Mouse (Mus musculus) brain, embryonic 14.5 days (tissue): ENCODE results near the gene Wt1. TPM values are rescaled to one million over a fixed set of nuclear protein-coding genes. Genes with fewer than 3 reads are reported as not detected.

ENCODE experiments used
- DNase-seq: peaks from one replicate; pipeline ENCODE4 v3.0.0-alpha.2; 2011; ENCODE audit warnings: low read depth
- CTCF ChIP-seq: fragments of 200-500 bp; IDR thresholded peaks from 2 replicates; pipeline ENCODE4 v1.5.1; 2012; ENCODE audit warnings: inconsistent platforms, mild to moderate bottlenecking, moderate library complexity, borderline replicate concordance; ENCODE audit not compliant: insufficient read depth, insufficient read length; ENCODE audit errors: extremely low read depth
- POLR2A ChIP-seq: fragments of 200-500 bp; IDR thresholded peaks from 2 replicates; pipeline ENCODE4 v1.6.1; 2012; ENCODE audit warnings: mild to moderate bottlenecking, inconsistent platforms, borderline replicate concordance; ENCODE audit not compliant: poor library complexity, insufficient read depth, insufficient read length, severe bottlenecking; ENCODE audit errors: extremely low read depth
- polyA plus RNA-seq: library from polyadenylated mRNA; depleted of rRNA; stranded (reverse); fragments of >200 nt; gene quantifications from 2 replicates; pipeline ENCODE4 v1.2.3, GENCODE M21; 2012

Wt1 gene
- polyA plus RNA-seq, 1 experiment: 0.68 TPM

DNA sequence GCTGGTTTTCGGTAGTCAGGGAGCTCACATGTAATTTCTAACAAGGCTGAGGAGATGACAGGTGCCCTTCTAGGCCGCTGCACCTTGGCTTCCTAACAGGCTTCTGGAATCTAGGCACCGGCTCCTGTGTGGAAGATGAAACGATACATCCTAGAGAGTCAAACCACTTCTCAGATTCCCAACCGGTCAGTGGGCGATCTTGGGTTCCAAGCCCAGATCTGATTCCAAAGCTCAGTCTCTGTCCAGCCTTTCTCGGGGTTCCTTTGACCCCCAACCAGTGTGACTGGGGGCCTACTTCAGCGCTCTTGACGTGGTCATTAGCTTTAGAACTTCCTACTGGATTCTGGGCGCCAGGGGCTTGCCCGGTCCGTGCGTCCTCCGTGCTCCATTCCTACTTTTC is 17.4 kb downstream of the Wt1 start:
- no peak for DNase-seq
- TF ChIP-seq POLR2A: no peak
- no peak for TF ChIP-seq CTCF

DNA sequence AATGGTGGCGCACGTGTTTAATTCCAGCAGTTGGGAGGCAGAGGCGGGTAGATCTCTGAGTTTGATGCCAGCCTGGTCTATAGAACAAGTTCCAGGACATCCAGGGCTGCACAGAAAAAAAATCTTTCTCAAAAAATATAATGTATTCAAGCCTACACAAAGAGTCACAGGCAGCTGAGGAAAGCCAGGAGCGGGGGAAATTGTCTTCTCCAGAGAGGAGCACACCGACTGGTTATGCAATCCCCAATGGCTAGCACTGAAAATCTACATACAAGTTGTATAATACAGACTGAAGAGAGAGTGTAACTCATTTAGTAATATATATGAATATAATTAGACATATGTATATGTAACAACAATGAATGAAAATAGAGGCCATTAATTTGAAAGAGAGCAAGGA is 25.2 kb downstream of the Wt1 start:
- no peak for DNase-seq
- no peak for TF ChIP-seq POLR2A
- TF ChIP-seq CTCF: no peak

DNA sequence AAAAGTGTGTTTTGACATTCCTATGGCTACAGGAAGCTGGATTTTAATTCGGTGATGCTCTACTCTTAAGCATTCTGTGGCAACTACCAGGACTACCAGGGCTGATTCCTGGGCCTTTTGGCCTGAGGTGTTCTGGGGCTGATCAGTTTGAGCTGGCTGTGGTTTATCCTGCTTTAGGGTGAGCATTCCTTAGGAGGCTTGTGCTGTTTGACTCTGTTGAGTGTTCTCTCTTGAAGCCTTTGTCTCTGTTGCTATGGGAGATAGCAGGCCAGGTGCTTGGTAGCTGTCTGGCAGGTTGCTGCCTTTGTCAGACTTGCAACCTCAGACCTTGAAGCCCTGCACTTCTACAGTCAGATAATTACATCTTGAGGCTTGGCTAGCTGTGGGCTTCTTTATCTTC is 26.7 kb downstream of the Wt1 start:
- TF ChIP-seq POLR2A (no peak), CTCF (no peak)
- DNase-seq: peak; percentile 9

DNA sequence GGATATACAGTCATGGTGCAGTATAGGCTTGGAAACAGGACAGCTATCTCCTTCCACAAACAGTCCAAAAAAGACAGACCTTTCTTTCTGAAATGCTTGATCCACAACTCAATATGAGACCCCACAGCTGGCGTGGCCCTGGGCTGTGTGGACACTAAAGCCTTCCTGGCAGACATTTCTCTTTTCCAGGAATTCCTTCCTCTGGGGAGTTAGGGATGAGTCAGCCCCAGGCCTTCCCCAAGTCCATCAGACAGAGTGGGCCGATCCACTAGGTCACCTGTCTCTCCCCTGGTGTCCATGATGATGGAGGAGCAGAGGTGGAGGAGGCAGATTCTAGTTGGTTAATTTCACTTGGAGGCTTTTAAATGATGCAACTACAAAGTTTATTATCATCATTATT is 34.6 kb downstream of the Wt1 start:
- TF ChIP-seq CTCF: no peak
- no peak for TF ChIP-seq POLR2A
- no peak for DNase-seq

DNA sequence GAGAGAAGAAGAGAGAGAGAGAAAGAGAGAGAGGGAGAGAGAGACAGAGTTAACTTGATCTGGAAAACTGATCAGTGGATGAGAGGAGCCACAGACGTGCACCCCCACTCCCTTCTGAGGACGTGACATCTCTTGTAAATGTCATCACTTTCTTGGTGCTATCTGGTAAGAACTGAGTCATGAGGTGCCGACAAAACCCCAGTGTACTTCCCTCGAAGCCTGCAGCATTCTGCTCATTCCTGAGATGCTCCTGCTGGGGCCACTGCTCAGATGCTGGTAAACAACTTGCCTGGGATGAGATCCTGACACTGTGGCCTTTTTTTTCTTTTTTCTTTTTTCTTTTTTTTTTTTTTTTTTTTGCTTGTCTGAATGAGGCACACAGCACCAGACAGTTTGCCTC is 36.4 kb downstream of the Wt1 start:
- no peak for DNase-seq
- no peak for TF ChIP-seq POLR2A
- no peak for TF ChIP-seq CTCF

DNA sequence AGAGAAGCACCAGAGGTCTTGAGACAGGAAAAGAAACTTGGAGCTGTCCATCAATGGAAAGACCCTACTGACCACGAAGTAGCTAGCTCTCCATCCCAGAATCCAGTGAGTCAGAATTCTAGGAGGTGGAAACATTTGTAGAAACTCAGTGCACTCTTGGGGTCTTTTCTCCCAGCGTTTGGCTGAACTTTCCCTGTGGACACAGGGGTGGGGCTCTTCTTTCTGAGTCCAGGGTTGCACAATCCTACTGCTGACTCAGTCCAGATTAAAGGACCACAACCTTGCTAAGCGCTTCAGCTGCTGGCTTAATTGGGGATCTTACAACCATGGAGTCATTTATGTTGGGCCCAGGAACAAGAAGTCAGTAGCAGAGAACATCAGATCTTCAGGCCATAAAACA is 41.8 kb downstream of the Wt1 start:
- TF ChIP-seq CTCF (no peak), POLR2A (no peak)
- DNase-seq: no peak

DNA sequence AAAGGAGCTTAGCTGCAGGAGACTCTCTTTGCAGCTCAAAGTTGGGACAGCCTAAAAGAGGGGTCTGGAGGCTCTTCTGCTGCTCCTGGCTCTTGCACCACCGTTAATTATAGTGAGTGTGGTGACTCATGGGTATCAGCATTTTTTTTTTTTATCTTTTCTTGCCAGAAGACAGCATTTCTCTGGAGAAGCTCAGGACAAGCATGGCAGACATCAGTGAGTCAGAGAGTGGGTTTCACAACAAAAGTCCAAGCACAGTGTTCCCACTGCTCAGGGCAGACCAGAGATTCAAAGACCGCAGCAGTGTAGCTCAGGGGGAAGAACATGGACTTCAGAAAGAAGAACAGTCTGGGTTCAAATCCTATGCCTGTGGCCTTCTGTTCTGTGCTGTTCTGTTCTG is 47.9 kb downstream of the Wt1 start:
- TF ChIP-seq POLR2A (no peak), CTCF (no peak)
- no peak for DNase-seq

DNA sequence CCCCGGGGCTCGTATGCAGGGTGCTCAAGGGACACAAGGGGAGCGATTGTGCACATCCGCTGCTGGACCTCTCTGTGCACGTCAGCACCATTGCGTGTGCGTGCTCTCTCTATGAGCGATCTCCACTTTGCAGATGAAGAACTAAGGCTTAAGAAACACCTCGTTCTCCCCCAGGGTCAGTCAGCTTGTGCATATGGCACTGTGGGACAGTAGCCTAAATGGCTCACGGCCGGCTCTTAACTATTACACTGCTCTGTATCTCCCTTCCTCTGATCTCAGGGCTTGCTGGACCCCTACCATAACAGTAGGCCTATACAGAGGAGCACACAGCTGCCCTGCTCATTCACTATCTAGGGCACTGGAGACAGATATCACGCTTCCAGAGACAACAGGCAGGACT is 52.5 kb downstream of the Wt1 start:
- TF ChIP-seq CTCF: no peak
- TF ChIP-seq POLR2A: no peak
- DNase-seq: no peak

DNA sequence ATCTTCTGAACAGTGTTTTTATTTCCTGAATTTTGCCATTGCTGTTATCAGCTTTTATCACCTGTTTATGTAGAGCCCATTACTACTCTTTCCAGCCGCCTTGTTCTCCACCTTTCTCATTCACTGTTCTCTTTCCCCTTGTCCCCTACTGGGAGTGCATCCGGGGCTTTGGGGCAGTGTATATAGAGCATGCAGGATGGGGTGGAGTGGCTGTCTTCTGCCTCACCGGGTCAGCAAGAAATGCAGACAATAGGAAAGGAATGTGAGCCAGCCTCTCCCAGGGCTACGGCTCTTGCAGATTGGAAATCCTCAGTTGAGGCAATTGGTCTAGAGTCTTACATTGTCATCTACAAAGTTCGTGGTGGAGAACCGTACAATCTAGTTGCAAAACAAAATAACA is 56.2 kb downstream of the Wt1 start:
- DNase-seq: no peak
- TF ChIP-seq CTCF (no peak), POLR2A (no peak)

DNA sequence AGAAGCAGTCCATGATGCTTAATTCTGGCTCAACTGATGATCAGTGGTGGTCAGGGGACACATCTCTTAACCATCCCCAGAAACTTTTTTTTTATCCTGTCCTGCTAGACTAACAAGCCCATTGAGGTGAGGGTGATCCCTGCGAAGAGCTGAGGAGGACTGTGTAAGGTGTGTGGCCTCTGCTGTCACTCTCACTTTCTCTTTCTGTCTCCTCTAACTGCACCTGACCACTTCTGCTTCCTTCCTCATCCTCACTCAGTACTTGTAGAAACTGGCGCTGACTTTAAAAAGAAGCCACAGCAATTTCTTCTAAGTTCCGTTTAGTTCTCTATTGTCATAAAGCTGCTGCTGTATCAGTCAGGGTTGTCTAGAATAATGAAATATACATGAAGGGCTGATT is 58.8 kb downstream of the Wt1 start:
- TF ChIP-seq CTCF (no peak), POLR2A (no peak)
- no peak for DNase-seq

DNA sequence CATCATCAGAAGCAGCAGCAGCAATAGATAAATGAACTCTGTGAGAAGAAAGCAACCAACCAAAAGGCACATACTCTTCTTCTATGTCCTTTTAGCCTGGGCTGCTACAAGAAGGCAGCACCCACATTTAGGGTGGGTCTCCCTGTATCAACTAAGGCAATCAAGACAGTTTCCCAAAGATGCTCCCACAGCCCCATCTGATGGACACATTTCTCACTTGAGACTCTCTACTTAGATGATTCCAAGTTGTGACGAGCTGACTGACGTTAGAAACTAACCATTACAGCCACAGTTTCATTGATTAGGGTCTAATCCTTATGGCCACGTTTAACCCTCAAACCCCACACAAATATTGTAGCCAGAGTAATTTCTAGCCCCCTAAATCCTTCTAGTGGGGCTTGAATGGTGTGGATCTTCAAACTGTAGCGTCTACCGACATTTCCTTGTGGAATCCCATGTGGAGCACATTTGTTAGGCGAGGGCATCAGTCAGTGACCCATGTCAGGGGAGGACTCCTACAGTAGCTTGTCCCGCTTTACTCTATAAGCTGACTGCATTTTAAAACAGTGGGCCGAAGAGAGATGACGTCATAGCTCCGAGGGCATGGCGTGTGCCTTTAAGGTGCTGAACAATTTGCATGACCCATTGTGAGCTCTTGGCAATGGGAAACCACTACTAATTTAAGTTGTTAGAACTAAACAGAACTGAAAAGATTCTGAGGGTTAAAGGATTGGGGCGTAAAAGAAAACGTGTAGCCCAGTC is 59.6 kb downstream of the Wt1 start:
- peak; percentile 1 for DNase-seq
- TF ChIP-seq CTCF (no peak), POLR2A (no peak)

DNA sequence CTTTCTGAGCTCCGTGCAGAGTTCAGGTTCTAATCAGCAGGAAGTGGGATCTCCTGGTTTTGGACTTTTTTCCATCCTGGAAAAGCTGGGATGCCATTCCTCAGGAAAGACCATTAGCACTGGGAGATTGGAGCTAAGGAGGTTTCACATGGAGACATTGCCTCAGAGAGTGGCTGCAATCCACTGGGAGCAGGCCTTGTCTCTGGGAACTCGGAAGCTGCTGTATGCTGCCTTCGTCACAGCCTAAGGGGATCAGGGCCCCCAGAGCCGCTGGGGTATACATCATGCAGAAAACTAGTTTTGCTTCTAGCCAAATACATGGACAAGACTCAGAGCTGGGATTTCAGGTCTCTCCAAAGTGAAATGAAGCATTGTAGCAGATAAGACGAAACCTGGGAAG is 60.3 kb downstream of the Wt1 start:
- TF ChIP-seq POLR2A: no peak
- no peak for TF ChIP-seq CTCF
- DNase-seq: no peak

DNA sequence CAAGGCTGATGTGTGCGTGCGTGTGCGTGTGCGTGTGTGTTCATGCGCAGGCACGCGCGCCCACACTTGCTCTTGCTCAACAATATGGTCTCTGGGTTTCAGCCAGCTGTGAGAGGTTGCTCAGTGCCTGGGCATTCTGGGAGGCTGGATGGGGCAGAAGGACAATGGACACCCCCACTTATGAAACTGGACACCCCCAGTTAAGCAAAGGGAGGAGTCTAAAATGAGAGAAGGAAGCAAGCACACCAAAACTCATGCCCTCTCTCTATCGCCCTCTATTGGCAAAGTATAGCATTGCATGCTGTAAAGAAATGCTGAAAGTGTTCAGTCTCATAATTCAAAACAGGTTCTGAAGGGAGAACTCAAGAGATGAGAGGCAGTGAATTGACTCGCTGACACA is 61.9 kb downstream of the Wt1 start:
- peak; percentile 6 for DNase-seq
- TF ChIP-seq CTCF (peak; percentile 56; the same call in 1 of the 2 replicates), POLR2A (no peak)

DNA sequence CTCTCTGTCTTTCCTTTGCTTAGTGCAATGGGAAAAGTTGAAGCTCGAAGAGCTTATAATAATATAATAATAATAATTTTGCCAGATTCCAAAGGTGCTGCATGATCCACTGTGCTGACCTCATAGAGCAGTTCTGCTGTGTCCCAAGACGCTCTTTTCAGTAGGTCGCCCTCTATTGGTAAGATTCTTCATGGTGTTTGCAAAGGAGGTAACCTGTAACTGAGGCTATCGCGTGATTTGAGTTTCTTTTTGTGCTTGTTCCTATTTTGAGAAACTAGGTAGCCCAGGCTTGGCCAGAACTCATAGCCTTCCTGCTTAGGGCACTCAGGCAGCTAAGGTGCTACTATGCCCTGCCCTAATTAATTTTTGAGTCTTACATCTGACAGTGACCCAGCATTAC is 63.0 kb downstream of the Wt1 start:
- peak; percentile 35 for DNase-seq
- TF ChIP-seq CTCF (peak; percentile 38; the same call in 1 of the 2 replicates), POLR2A (no peak)
